Mouse (Mus musculus): ENCODE data around the gene Acat3. TPM values are rescaled to one million over a fixed set of nuclear protein-coding genes. Genes with fewer than 3 reads are reported as not detected.
"Not testable (repeated sequence)": the region's sequence is repeated elsewhere in the genome, so short reads cannot be mapped to it uniquely, and the experiment has no call there.

The Acat3 gene
- polyA plus RNA-seq, 1 experiment from 2014 or later, result 0.95 TPM

- H3K4me2 ChIP-seq (ENCODE audit: low read length), result no peak overlapping the region
- H3K36me3 ChIP-seq (ENCODE audit: control insufficient read depth, insufficient read depth, low read length), result peaks cover 10% of the 10 kb centered on the region
- H3K4me1 ChIP-seq (ENCODE audit: control insufficient read depth, insufficient read depth, low read depth, low read length), result peaks cover 10% of the 10 kb centered on the region
- ATAC-seq, result no peak
- H3K9ac ChIP-seq (ENCODE audit: low read depth, low read length), result no peak overlapping the region
- H3K4me3 ChIP-seq (ENCODE audit: low read length), result no peak overlapping the region
- no peaks in the 10 kb centered on the region for H3K27me3 ChIP-seq (replicated peaks; ENCODE audit: control insufficient read depth, insufficient read depth, low read length)
- H3K9me3 ChIP-seq (ENCODE audit: control insufficient read depth, low read length), result no peaks in the 10 kb centered on the region
- no peak overlapping the region for H3K27ac ChIP-seq (ENCODE audit: low read depth, low read length)
- 89% methylated on average over 8 of the region's 8 CpGs for WGBS
Observed at GRCm38 (mm10) chr17:12956664-12957063, 16.3 kb upstream of the Acat3 start.

- H3K4me2 ChIP-seq (ENCODE audit: low read length), result no peak overlapping the region
- no peak overlapping the region for H3K4me3 ChIP-seq (ENCODE audit: low read length)
- no peak overlapping the region for H3K9ac ChIP-seq (ENCODE audit: low read depth, low read length)
- no peaks in the 10 kb centered on the region for H3K9me3 ChIP-seq (ENCODE audit: control insufficient read depth, low read length)
- H3K27ac ChIP-seq (ENCODE audit: low read depth, low read length), result no peak overlapping the region
- H3K36me3 ChIP-seq (ENCODE audit: control insufficient read depth, insufficient read depth, low read length), result peaks cover 38% of the 10 kb centered on the region
- 89% methylated on average over 5 of the region's 5 CpGs for WGBS
- no peaks in the 10 kb centered on the region for H3K4me1 ChIP-seq (ENCODE audit: control insufficient read depth, insufficient read depth, low read depth, low read length)
- ATAC-seq, result no peak
- no peaks in the 10 kb centered on the region for H3K27me3 ChIP-seq (replicated peaks; ENCODE audit: control insufficient read depth, insufficient read depth, low read length)
Observed at GRCm38 (mm10) chr17:12949669-12950068, 9.3 kb upstream of the Acat3 start.

GRCm38 (mm10) chr17:12942459-12943162 lies 2.2 kb upstream of the Acat3 start:
- Histone ChIP-seq H3K9ac (ENCODE audit: low read depth, low read length) (no peak overlapping the region), H3K4me1 (ENCODE audit: control insufficient read depth, insufficient read depth, low read depth, low read length) (no peaks in the 10 kb centered on the region), H3K27me3 (replicated peaks; ENCODE audit: control insufficient read depth, insufficient read depth, low read length) (no peaks in the 10 kb centered on the region), H3K36me3 (ENCODE audit: control insufficient read depth, insufficient read depth, low read length) (peaks cover 23% of the 10 kb centered on the region), H3K4me3 (ENCODE audit: low read length) (no peak overlapping the region), H3K9me3 (ENCODE audit: control insufficient read depth, low read length) (no peaks in the 10 kb centered on the region), H3K4me2 (ENCODE audit: low read length) (no peak overlapping the region), H3K27ac (ENCODE audit: low read depth, low read length) (no peak overlapping the region)
- WGBS, result 97% methylated on average over 6 of the region's 6 CpGs
- ATAC-seq, result no peak

GRCm38 (mm10) chr17:12941543-12942260 lies 1.3 kb upstream of the Acat3 start:
- WGBS, result 73% methylated on average over 8 of the region's 8 CpGs
- Histone ChIP-seq H3K36me3 (ENCODE audit: control insufficient read depth, insufficient read depth, low read length) (peaks cover 23% of the 10 kb centered on the region), H3K9me3 (ENCODE audit: control insufficient read depth, low read length) (no peaks in the 10 kb centered on the region), H3K4me1 (ENCODE audit: control insufficient read depth, insufficient read depth, low read depth, low read length) (no peaks in the 10 kb centered on the region), H3K27ac (ENCODE audit: low read depth, low read length) (no peak overlapping the region), H3K9ac (ENCODE audit: low read depth, low read length) (no peak overlapping the region), H3K4me3 (ENCODE audit: low read length) (no peak overlapping the region), H3K4me2 (ENCODE audit: low read length) (no peak overlapping the region), H3K27me3 (replicated peaks; ENCODE audit: control insufficient read depth, insufficient read depth, low read length) (no peaks in the 10 kb centered on the region)
- ATAC-seq, result no peak

- H3K36me3 ChIP-seq (ENCODE audit: control insufficient read depth, insufficient read depth, low read length), result peaks cover 11% of the 10 kb centered on the region
- peak; percentile 73 for ATAC-seq
- H3K27me3 ChIP-seq (replicated peaks; ENCODE audit: control insufficient read depth, insufficient read depth, low read length); H3K27ac ChIP-seq (ENCODE audit: low read depth, low read length); H3K9me3 ChIP-seq (ENCODE audit: control insufficient read depth, low read length); H3K4me1 ChIP-seq (ENCODE audit: control insufficient read depth, insufficient read depth, low read depth, low read length): not testable (repeated sequence)
- 30% methylated on average over 2 of the region's 12 CpGs for WGBS
- H3K4me3 ChIP-seq (ENCODE audit: low read length), result peak overlapping the region; percentile 11
- peak overlapping the region; percentile 57 for H3K4me2 ChIP-seq (ENCODE audit: low read length)
- peak overlapping the region; percentile 47; the same call in 1 of the 2 replicates for H3K9ac ChIP-seq (ENCODE audit: low read depth, low read length)
Observed at GRCm38 (mm10) chr17:12939377-12940148, 837 bp downstream of the Acat3 start.

- Histone ChIP-seq H3K9ac (ENCODE audit: low read depth, low read length) (no peak overlapping the region), H3K4me2 (ENCODE audit: low read length) (no peak overlapping the region), H3K36me3 (ENCODE audit: control insufficient read depth, insufficient read depth, low read length) (peaks cover 8% of the 10 kb centered on the region), H3K27me3 (replicated peaks; ENCODE audit: control insufficient read depth, insufficient read depth, low read length) (no peaks in the 10 kb centered on the region), H3K4me3 (ENCODE audit: low read length) (no peak overlapping the region), H3K9me3 (ENCODE audit: control insufficient read depth, low read length) (no peaks in the 10 kb centered on the region), H3K4me1 (ENCODE audit: control insufficient read depth, insufficient read depth, low read depth, low read length) (no peaks in the 10 kb centered on the region), H3K27ac (ENCODE audit: low read depth, low read length) (no peak overlapping the region)
- WGBS, result 50% methylated on average over 2 of the region's 2 CpGs
- ATAC-seq, result no peak
Observed at GRCm38 (mm10) chr17:12938077-12938476, 2.3 kb downstream of the Acat3 start.

- Histone ChIP-seq H3K27ac (ENCODE audit: low read depth, low read length) (no peak overlapping the region), H3K9me3 (ENCODE audit: control insufficient read depth, low read length) (no peaks in the 10 kb centered on the region), H3K27me3 (replicated peaks; ENCODE audit: control insufficient read depth, insufficient read depth, low read length) (no peaks in the 10 kb centered on the region), H3K4me3 (ENCODE audit: low read length) (no peak overlapping the region), H3K4me1 (ENCODE audit: control insufficient read depth, insufficient read depth, low read depth, low read length) (no peaks in the 10 kb centered on the region), H3K9ac (ENCODE audit: low read depth, low read length) (no peak overlapping the region), H3K36me3 (ENCODE audit: control insufficient read depth, insufficient read depth, low read length) (peaks cover 2% of the 10 kb centered on the region), H3K4me2 (ENCODE audit: low read length) (no peak overlapping the region)
- ATAC-seq, result no peak
- 79% methylated on average over 2 of the region's 2 CpGs for WGBS
Observed at GRCm38 (mm10) chr17:12937412-12937970, 2.9 kb downstream of the Acat3 start.

GRCm38 (mm10) chr17:12935719-12936118 lies 4.7 kb downstream of the Acat3 start:
- Histone ChIP-seq H3K4me1 (ENCODE audit: control insufficient read depth, insufficient read depth, low read depth, low read length) (no peaks in the 10 kb centered on the region), H3K4me3 (ENCODE audit: low read length) (no peak overlapping the region), H3K4me2 (ENCODE audit: low read length) (no peak overlapping the region), H3K9ac (ENCODE audit: low read depth, low read length) (no peak overlapping the region), H3K9me3 (ENCODE audit: control insufficient read depth, low read length) (no peaks in the 10 kb centered on the region), H3K36me3 (ENCODE audit: control insufficient read depth, insufficient read depth, low read length) (no peaks in the 10 kb centered on the region), H3K27ac (ENCODE audit: low read depth, low read length) (no peak overlapping the region), H3K27me3 (replicated peaks; ENCODE audit: control insufficient read depth, insufficient read depth, low read length) (no peaks in the 10 kb centered on the region)
- 70% methylated on average over 4 of the region's 4 CpGs for WGBS
- ATAC-seq, result no peak

GRCm38 (mm10) chr17:12931576-12931975 lies 8.8 kb downstream of the Acat3 start:
- not testable (repeated sequence) for H3K27me3 ChIP-seq (replicated peaks; ENCODE audit: control insufficient read depth, insufficient read depth, low read length); H3K9me3 ChIP-seq (ENCODE audit: control insufficient read depth, low read length); H3K4me2 ChIP-seq (ENCODE audit: low read length); H3K4me3 ChIP-seq (ENCODE audit: low read length); H3K36me3 ChIP-seq (ENCODE audit: control insufficient read depth, insufficient read depth, low read length); H3K9ac ChIP-seq (ENCODE audit: low read depth, low read length); H3K4me1 ChIP-seq (ENCODE audit: control insufficient read depth, insufficient read depth, low read depth, low read length); ATAC-seq; H3K27ac ChIP-seq (ENCODE audit: low read depth, low read length)
- 88% methylated on average over 5 of the region's 5 CpGs for WGBS
